Mouse (Mus musculus) embryonic fibroblast, embryonic 13.5 days (primary cell): Measurements from ENCODE around the gene Tbc1d19. TPM values are rescaled to one million over a fixed set of nuclear protein-coding genes. Genes with fewer than 3 reads are reported as not detected.

Source experiments
- H3K27ac ChIP-seq: 2 replicates; pipeline ENCODE4 v1.5.1; 2012; ENCODE audit warnings: low read length, control low read depth, inconsistent platforms; ENCODE audit not compliant: insufficient read depth
- H3K4me1 ChIP-seq: 2 replicates; pipeline ENCODE4 v1.6.1; 2011; ENCODE audit warnings: low read length; ENCODE audit not compliant: control insufficient read depth, insufficient read depth
- H3K4me3 ChIP-seq: 2 replicates; pipeline ENCODE4 v1.5.1; 2011; ENCODE audit warnings: mild to moderate bottlenecking, control low read depth, low read length; ENCODE audit not compliant: insufficient read depth
- CTCF ChIP-seq: IDR thresholded peaks from 2 replicates; pipeline ENCODE4 v1.5.1; 2011; ENCODE audit warnings: mild to moderate bottlenecking, control low read depth, low read length, moderate library complexity, borderline replicate concordance; ENCODE audit not compliant: insufficient read depth
- POLR2A ChIP-seq: IDR thresholded peaks from 2 replicates; pipeline ENCODE4 v1.6.1; 2011; ENCODE audit warnings: low read depth, mild to moderate bottlenecking, control low read depth, low read length, moderate library complexity
- polyA plus RNA-seq: library from polyadenylated mRNA; stranded (reverse); fragments of >200 nt; gene quantifications from 2 replicates; pipeline ENCODE4 v1.2.4, GENCODE M21; 2011; ENCODE audit warnings: low read depth; ENCODE audit not compliant: missing spikeins, insufficient read length

Gene Tbc1d19
- polyA plus RNA-seq, 1 experiment = 53.4 TPM

DNA sequence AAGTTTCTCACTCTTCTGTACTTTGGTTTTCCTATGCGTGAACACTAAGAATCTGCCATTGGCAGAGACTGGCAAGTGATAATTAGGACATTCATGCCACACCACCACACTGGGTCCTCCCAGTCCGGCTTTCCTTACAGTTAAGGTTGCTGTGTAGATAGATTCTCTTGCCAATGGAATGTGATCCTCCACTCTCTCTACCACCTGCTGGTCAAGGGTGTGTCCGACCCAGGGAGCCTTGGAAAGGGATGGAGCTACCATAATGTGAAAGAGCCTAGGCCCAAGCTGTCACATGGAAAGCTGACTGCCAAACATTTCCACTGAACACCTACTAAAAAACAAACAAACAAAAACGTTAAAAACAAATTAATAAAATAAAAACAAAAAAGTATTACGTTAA, 121.6 kb downstream of the Tbc1d19 start:
- H3K4me3 ChIP-seq = no peak overlapping the region
- TF ChIP-seq POLR2A = no peak
- TF ChIP-seq CTCF = no peak

GRCm38 (mm10) chr5:53933628-53934027, 124.2 kb downstream of the Tbc1d19 start:
- TF ChIP-seq CTCF (no peak), POLR2A (no peak)
- no peak overlapping the region for H3K4me3 ChIP-seq
- H3K4me1 ChIP-seq = no peaks in the 10 kb centered on the region
- H3K27ac ChIP-seq = no peak overlapping the region

More for the DNA sequence above, 121.6 kb downstream of the Tbc1d19 start:
- H3K27ac ChIP-seq = no peak overlapping the region
- H3K4me1 ChIP-seq = no peaks in the 10 kb centered on the region

DNA sequence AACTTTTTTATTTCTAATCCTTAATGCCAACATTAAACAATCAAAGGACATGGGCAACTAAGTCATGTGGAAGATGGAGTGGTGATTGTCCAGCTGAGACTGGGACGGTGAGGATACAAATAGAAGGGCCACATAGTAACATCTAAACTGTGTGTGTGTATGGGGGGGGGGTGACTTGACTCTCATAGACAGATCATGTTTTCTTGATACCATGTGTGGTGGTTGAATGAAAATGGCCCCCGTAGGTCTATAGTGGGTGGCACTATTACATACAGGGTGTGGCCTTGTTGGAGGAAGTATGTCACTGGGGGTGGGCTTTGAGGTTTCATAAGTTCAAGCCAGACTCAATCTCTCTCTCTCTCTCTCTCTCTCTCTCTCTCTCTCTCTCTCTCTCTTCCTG, 124.6 kb downstream of the Tbc1d19 start:
- no peak for TF ChIP-seq CTCF
- no peak for TF ChIP-seq POLR2A
- H3K4me3 ChIP-seq = no peak overlapping the region
- H3K4me1 ChIP-seq = no peaks in the 10 kb centered on the region
- no peak overlapping the region for H3K27ac ChIP-seq

DNA sequence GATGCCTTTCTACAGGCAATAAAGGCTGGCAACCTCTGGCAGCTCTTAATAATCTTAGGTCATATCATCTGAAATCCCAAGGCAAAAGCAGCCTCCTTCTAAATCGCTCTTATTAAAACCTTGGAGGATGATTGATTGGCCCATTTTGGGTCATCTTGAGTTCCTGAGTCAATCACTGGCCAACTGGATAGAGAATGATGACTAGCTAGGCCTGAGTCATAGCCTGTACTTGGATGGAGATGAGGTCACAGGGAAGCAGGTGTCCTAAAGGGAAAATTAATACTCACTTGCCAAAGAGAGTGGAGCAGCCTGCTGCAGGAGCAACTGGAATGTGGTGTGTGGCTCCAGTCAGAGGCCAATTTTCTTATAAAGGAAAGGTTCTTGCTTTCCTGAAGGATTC, 125.4 kb downstream of the Tbc1d19 start:
- no peak overlapping the region for H3K4me3 ChIP-seq
- no peaks in the 10 kb centered on the region for H3K4me1 ChIP-seq
- H3K27ac ChIP-seq = no peak overlapping the region
- TF ChIP-seq CTCF = no peak
- no peak for TF ChIP-seq POLR2A

GRCm38 (mm10) chr5:53937187-53937586, 127.8 kb downstream of the Tbc1d19 start:
- no peaks in the 10 kb centered on the region for H3K4me1 ChIP-seq
- H3K27ac ChIP-seq = no peak overlapping the region
- TF ChIP-seq POLR2A = no peak
- no peak for TF ChIP-seq CTCF
- H3K4me3 ChIP-seq = no peak overlapping the region

DNA sequence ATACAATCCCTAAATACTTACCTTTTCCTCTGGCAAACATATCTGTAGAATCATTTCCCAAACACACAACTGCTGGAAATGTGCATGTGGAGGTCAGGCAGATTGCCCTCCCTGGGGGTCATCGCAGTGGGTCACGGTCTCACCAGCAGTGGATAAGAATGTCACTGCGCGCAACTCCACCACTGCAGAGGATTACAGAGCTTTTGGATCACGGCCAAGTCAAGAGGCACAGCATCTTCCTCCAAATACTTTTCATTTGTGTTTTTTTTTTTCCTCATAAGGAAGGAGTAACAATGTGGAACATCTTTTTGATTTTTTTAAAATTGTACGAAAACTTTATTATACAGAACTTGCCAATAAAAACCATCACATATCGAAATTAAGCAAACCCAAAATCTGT, 129.6 kb downstream of the Tbc1d19 start:
- TF ChIP-seq CTCF (no peak), POLR2A (no peak)
- Histone ChIP-seq H3K4me3 (no peak overlapping the region), H3K4me1 (no peaks in the 10 kb centered on the region), H3K27ac (no peak overlapping the region)

DNA sequence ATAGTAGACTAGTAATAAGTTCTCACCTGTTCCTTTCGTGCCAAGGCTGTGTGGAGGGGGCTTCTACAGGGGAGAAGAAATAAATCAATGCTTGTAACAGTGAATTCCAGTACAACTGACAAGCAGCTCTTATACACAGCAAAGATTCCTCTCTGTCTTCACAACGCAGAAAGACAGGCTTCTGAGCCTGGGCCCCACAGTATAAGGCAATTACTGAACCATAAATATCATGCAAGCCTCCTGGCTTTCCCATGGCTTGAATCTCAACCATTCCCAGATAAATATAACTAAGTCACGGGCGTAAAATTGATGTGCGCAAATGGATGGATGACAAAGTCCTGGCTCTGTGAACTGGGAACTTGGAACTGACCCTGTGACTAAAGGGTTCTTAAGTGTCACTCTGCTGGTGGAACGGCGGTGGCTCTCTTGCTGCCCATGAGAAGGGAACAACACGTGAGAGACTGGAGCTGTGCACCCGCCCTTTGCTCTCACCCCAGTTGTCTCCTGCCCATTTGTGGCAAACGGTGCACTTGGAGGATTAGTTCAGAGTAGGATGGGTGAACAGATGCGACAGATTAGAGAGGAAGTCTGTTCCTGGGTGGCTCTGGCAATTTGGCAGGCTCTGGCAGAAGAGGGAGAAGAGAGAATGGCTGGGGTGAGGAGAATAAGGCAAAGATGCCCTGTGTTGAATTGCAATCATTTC, 132.1 kb downstream of the Tbc1d19 start:
- Histone ChIP-seq H3K27ac (no peak overlapping the region), H3K4me3 (no peak overlapping the region), H3K4me1 (no peaks in the 10 kb centered on the region)
- no peak for TF ChIP-seq POLR2A
- no peak for TF ChIP-seq CTCF

GRCm38 (mm10) chr5:53942332-53942731, 132.9 kb downstream of the Tbc1d19 start:
- no peak overlapping the region for H3K27ac ChIP-seq
- no peak overlapping the region for H3K4me3 ChIP-seq
- H3K4me1 ChIP-seq = no peaks in the 10 kb centered on the region
- TF ChIP-seq CTCF (no peak), POLR2A (no peak)

DNA sequence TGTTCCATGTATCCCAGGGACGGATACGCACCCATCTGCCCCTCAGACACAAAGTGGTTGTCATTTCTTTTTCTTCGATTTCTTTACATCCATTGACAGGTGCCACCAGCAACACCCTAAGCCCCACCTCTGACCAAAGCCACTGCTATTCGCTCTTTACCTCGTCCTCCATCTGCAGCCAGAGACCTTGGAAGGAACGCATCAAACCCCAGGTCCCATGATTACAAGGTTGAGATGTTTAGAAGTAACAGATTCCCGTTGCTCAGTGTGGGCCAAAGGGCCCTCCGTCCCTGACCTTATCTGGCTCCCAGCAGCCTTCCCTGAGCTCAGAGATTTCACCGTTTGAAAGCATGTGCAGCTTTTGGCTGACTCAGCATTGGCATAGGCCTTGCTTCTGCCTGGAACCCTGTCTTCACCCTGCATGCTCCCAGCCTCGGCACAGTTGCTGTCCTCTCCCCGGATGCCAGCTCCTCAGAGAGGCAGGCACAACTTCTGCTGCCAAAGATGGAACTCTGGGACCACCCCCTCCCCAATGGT, 134.0 kb downstream of the Tbc1d19 start:
- TF ChIP-seq CTCF (no peak), POLR2A (no peak)
- Histone ChIP-seq H3K27ac (no peak overlapping the region), H3K4me1 (peaks cover 5% of the 10 kb centered on the region), H3K4me3 (no peak overlapping the region)

- Histone ChIP-seq H3K4me3 (no peak overlapping the region), H3K27ac (no peak overlapping the region), H3K4me1 (peaks cover 18% of the 10 kb centered on the region)
- no peak for TF ChIP-seq POLR2A
- no peak for TF ChIP-seq CTCF
Measured at GRCm38 (mm10) chr5:53946747-53947146, 137.3 kb downstream of the Tbc1d19 start.
